Mouse (Mus musculus) midbrain, embryonic 16.5 days (tissue): Measurements from ENCODE around the gene Ly6g6e. TPM values are rescaled to one million over a fixed set of nuclear protein-coding genes. Genes with fewer than 3 reads are reported as not detected.
"Not testable (repeated sequence)": the region's sequence is repeated elsewhere in the genome, so short reads cannot be mapped to it uniquely, and the experiment has no call there.

Source experiments
- ATAC-seq: fragments of 200-750 bp; cut with Nextera tagmentation; 2 replicates; pipeline ENCODE4 v1.8.0; 2017; ENCODE audit warnings: moderate TSS enrichment
- H3K27ac ChIP-seq: fragments of 300-500 bp; sonication (generic); 2 replicates; pipeline ENCODE4 v1.5.1; 2014; ENCODE audit warnings: mild to moderate bottlenecking, low read length, mixed read lengths
- H3K27me3 ChIP-seq: fragments of 300-500 bp; sonication (generic); 2 replicates; pipeline ENCODE4 v1.6.1; 2014; ENCODE audit warnings: low read depth, low read length, mixed read lengths; ENCODE audit not compliant: control insufficient read depth, insufficient read depth
- H3K36me3 ChIP-seq: fragments of 300-500 bp; sonication (generic); 2 replicates; pipeline ENCODE4 v1.6.1; 2014; ENCODE audit warnings: mild to moderate bottlenecking, low read length, moderate library complexity, mixed read lengths; ENCODE audit not compliant: control insufficient read depth, insufficient read depth
- H3K4me1 ChIP-seq: fragments of 300-500 bp; sonication (generic); 2 replicates; pipeline ENCODE4 v1.6.1; 2014; ENCODE audit warnings: mild to moderate bottlenecking, low read length, mixed read lengths; ENCODE audit not compliant: control insufficient read depth, insufficient read depth
- H3K4me2 ChIP-seq: fragments of 300-500 bp; sonication (generic); 2 replicates; pipeline ENCODE4 v1.6.1; 2014; ENCODE audit warnings: mild to moderate bottlenecking, low read length, mixed read lengths
- H3K4me3 ChIP-seq: fragments of 300-500 bp; sonication (generic); 2 replicates; pipeline ENCODE4 v1.5.1; 2014; ENCODE audit warnings: low read depth, mild to moderate bottlenecking, low read length, moderate library complexity, mixed read lengths
- H3K9ac ChIP-seq: fragments of 300-500 bp; sonication (generic); 2 replicates; pipeline ENCODE4 v1.6.1; 2014; ENCODE audit warnings: low read depth, low read length, mixed read lengths
- H3K9me3 ChIP-seq: fragments of 300-500 bp; sonication (generic); replicated peaks from 2 replicates; pipeline ENCODE4 v1.6.1; 2014; ENCODE audit warnings: mild to moderate bottlenecking, low read length, mixed read lengths; ENCODE audit not compliant: control insufficient read depth, poor library complexity, severe bottlenecking
- whole genome bisulfite sequencing: fragments of 180-500 bp; shearing (Covaris S2); extraction: QIAGEN DNeasy Blood & Tissue Kit; methylation state at CpG from one replicate; pipeline ENCODE4 v1.1.7; 2014; 5-methylcytosine and 5-hydroxymethylcytosine counted together
- polyA plus RNA-seq: library from polyadenylated mRNA; unstranded; fragments of >200 nt; fragmentation: Nextera tagmentation; extraction: Ambion mirVana; gene quantifications from 2 replicates; pipeline ENCODE4 v1.2.1, GENCODE M21; 2015

Gene Ly6g6e
- 0.26 and 0.31 TPM in 2 replicates for polyA plus RNA-seq

DNA sequence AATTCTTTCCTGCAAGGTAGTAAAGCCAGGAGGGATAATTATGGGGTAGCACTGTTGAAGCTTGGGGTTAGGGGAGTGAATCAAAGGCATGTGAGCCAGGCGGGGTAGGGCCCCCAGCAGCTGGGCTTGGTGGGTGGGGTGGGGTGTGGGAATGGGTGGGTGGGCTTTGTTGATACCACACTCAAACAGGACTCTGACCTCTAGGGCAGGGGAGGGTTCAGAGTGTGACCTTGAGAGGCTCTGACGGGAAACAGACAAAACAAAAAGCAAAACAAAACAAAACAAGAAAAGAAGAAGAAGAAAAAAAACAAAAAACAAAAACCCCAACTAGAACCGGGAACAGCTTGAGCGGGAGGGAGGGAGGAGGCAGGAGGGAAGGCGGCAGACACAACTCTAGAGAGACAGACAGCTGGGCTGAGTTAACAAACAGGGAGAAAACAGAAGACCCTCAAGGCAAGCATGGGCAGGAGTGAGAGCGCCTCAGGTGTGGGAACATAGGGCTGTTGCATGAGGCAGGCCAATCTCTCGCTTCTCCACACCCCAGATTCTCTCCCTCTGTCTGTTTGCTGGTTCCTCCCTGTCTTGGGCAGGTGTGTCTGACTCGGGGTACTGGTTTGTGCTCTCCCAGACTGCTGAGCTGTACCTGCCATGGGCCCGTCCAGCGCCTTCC lies at the start of gene Ly6g6e:
TSS of gene Ly6g6e (plus strand) at position 396 of the 670 bp plus-strand sequence.
- H3K9me3 ChIP-seq: no peaks in the 10 kb centered on the region

DNA sequence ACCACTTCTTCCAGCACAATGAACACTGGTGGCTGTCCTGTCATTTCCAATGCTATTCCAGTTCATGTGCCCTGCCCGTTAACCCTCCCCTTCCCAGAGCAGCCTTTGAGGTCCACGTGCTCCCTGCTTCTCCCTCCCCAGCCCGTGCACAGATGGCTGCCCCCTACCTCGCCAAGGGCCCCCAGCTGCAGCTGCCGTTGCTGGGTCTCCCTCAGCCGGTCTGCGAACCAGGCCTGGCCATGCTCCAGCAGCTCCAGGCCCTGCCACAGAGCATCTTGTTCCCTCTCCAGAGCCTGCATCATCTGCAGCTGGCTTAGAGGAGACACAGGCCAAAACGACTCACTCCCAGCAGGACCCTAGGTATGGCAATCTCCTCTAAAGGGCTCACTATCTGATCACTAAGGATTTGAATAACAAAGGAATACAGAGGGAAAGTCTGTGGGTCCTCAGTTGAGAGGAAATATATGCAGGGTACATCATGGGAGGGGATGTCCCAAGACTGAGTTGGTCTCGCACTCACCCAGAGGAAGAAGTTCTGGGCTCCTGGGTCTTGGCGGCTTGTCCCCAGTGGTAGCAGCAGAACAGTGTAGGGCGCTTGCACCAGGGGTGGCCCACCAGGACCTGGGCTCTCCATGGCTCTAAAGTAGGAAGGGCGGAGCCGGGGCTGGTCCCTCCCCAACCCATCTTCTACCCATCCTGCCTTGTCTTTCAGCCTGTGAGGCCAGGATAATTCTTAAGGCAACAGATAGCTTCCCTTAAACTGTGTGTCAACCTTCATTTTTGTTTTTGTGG lies 49.2 kb upstream of the Ly6g6e start, which contains the start of gene Sapcd1:
TSS of gene Sapcd1 (minus strand) at position 740 of the 792 bp plus-strand sequence.
- Histone ChIP-seq H3K27ac (no peak within 1 kb of the TSS), H3K4me3 (no peak within 1 kb of the TSS), H3K4me2 (no peak within 1 kb of the TSS), H3K9me3 (no peaks in the 10 kb centered on the region), H3K9ac (peak within 1 kb of the TSS; percentile 10; the same call in 1 of the 2 replicates), H3K36me3 (no peaks in the 10 kb centered on the region), H3K27me3 (no peaks in the 10 kb centered on the region), H3K4me1 (no peaks in the 10 kb centered on the region; the same call in 1 of the 2 replicates)
- ATAC-seq: peak; percentile 46
- 21% methylated on average over 13 of the region's 13 CpGs for WGBS

More for the DNA sequence above, at the start of gene Ly6g6e:
- WGBS: 34% methylated on average over 10 of the region's 10 CpGs
- H3K4me1 ChIP-seq: no peaks in the 10 kb centered on the region
- H3K4me3 ChIP-seq: peak within 1 kb of the TSS; percentile 26
- H3K27me3 ChIP-seq: no peaks in the 10 kb centered on the region
- H3K27ac ChIP-seq: no peak within 1 kb of the TSS
- no peaks in the 10 kb centered on the region for H3K36me3 ChIP-seq
- ATAC-seq: no peak
- peak within 1 kb of the TSS; percentile 46 for H3K4me2 ChIP-seq
- H3K9ac ChIP-seq: peak within 1 kb of the TSS; percentile 54; the same call in 1 of the 2 replicates

DNA sequence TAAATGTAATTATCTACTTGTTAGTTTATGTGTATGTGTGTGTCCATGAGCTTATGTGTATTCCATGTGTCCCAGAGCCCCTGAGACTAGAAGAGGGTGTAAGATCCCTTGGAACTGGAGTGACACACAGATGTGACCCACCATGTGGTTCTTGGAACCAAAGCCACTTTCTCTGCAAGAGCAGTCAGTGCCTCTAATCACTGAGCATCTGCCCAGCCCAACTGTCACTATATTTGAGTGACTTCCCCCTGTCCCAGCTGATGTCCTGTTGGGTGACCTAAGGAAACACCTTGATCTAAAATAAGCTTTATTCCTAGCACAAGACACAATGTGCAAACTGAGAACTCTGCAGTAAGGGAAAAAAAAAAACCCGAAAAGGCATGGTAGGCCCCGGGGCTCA lies 48.4 kb upstream of the Ly6g6e start:
- Histone ChIP-seq H3K9ac (no peak overlapping the region), H3K36me3 (no peaks in the 10 kb centered on the region), H3K27ac (no peak overlapping the region), H3K9me3 (no peaks in the 10 kb centered on the region), H3K4me3 (no peak overlapping the region), H3K4me2 (no peak overlapping the region), H3K4me1 (no peaks in the 10 kb centered on the region; the same call in 1 of the 2 replicates), H3K27me3 (no peaks in the 10 kb centered on the region)
- WGBS: 86% methylated on average over 2 of the region's 2 CpGs
- no peak for ATAC-seq

DNA sequence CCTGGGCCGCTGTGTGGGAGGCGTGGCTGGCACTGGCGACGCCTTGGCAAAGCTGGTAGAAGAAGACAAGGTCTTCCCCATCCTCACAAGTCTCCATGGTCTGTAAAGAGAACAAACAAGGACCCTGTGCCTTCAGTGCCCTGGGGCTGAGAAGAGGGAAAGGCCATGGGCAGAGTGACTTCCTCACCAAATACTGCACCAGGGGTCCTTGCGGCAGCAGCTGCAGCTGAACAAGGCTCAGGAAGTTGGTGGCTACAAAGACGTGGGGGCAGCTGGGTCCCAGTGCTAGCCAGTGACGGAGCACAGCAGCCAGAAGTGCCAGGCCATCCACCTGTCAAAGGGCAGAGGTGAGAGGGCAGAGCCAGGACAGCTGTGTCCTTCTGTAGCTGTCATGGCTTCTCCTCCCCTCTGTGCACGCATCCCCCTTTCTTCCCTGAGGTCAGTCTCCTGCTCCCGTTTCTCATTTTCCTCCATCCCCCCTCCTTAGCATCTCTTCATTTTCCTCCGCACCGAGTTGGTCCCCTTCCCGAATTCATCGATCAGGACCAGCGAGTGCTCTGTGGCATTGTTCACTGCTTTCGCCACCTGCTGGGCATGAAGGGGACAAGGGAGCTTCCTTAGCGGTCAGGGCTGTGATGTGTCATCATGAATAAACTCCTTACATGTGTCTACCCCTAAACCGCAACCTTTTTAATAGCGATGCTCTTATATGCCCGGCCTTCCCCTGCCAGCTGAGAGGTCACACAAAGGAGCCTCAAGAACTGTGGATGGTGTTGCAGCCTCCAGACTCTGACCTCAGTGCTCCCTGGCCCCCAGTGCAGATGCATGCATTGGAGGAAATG lies 46.8 kb upstream of the Ly6g6e start:
- Histone ChIP-seq H3K27ac (no peak overlapping the region), H3K9ac (peak overlapping the region; percentile 43; the same call in 1 of the 2 replicates), H3K9me3 (no peaks in the 10 kb centered on the region), H3K36me3 (no peaks in the 10 kb centered on the region), H3K4me3 (0 out of 2 replicates have a peak overlapping the region, but pooled peaks have one; percentile 10), H3K27me3 (no peaks in the 10 kb centered on the region), H3K4me1 (no peaks in the 10 kb centered on the region; the same call in 1 of the 2 replicates), H3K4me2 (peak overlapping the region; percentile 56)
- no peak for ATAC-seq
- 34% methylated on average over 19 of the region's 19 CpGs for WGBS

DNA sequence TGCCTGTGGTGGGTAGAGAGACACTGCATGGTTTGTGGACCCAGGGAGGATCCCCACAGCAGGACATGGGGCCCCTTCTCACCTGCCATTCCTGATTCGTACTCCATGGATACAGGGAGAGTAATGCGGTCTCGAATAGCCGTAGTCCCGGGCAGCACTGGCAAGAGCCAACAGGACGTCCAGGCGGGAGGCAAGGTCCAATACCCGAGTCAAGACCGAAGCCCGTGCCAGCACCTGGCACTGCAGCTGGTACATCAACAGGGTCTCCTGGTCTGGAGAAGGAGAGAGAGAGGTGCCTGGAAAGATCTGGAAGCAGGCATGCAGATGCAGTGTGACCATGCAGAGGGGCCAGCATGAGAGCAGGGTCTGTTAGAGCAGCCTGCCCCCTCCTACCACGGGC lies 45.4 kb upstream of the Ly6g6e start:
- Histone ChIP-seq H3K4me1 (no peaks in the 10 kb centered on the region; the same call in 1 of the 2 replicates), H3K27ac (no peak overlapping the region), H3K4me2 (no peak overlapping the region), H3K4me3 (no peak overlapping the region), H3K9me3 (no peaks in the 10 kb centered on the region), H3K9ac (no peak overlapping the region), H3K27me3 (no peaks in the 10 kb centered on the region), H3K36me3 (no peaks in the 10 kb centered on the region)
- WGBS: 94% methylated on average over 11 of the region's 11 CpGs
- ATAC-seq: no peak

DNA sequence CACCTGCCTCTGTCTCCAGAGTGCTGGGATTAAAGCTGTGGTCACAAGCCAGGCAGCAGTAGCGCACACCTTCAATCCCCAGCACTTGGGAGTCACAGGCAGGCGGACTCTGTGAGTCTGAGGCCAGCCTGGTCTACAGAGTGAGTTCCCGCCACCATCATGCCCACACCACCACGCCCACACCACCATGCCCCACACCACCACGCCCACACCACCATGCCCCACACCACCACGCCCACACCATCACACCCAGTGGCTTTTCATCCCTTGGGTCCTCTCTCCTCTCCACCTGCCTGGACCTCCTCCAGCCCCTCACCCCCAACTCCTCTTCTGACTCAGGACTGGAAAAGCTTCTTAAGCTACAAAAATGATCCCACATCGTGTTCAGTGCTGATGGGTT lies 44.8 kb upstream of the Ly6g6e start:
- Histone ChIP-seq H3K27ac (no peak overlapping the region), H3K4me3 (no peak overlapping the region), H3K36me3 (no peaks in the 10 kb centered on the region), H3K4me2 (no peak overlapping the region), H3K4me1 (no peaks in the 10 kb centered on the region; the same call in 1 of the 2 replicates), H3K9ac (no peak overlapping the region), H3K27me3 (no peaks in the 10 kb centered on the region), H3K9me3 (no peaks in the 10 kb centered on the region)
- ATAC-seq: no peak
- 84% methylated on average over 7 of the region's 7 CpGs for WGBS

DNA sequence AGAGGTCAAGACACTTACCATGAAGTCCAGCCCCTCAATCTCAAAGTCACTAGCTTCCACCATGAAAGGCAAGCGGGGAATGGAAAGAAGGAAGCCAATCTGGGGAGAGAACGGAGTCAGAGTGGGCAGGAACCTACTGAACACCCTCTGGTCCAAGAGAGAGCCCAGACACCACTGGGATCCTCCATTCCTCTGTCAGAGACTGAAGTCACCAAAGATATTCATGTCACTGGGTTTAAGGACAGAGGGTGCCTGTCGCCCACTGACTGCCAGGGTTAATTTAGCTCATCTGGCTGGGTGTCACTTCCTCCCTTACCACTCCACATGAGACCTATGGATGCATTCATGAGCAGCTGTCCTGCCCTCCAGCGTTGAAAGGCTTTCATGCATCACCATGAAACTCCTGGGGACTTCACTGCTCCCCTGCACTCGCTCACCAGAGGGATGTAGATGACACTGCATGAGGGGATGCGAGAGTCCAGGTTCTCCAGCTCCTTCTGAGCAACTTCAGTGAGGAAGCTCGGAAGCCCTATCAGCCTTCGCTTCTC lies 44.3 kb upstream of the Ly6g6e start:
- no peaks in the 10 kb centered on the region for H3K4me1 ChIP-seq
- no peaks in the 10 kb centered on the region for H3K27me3 ChIP-seq
- H3K4me3 ChIP-seq: no peak overlapping the region
- no peak for ATAC-seq
- no peaks in the 10 kb centered on the region for H3K36me3 ChIP-seq
- no peak overlapping the region for H3K27ac ChIP-seq
- 72% methylated on average over 8 of the region's 8 CpGs for WGBS
- no peak overlapping the region for H3K4me2 ChIP-seq
- H3K9me3 ChIP-seq: no peaks in the 10 kb centered on the region
- no peak overlapping the region for H3K9ac ChIP-seq

DNA sequence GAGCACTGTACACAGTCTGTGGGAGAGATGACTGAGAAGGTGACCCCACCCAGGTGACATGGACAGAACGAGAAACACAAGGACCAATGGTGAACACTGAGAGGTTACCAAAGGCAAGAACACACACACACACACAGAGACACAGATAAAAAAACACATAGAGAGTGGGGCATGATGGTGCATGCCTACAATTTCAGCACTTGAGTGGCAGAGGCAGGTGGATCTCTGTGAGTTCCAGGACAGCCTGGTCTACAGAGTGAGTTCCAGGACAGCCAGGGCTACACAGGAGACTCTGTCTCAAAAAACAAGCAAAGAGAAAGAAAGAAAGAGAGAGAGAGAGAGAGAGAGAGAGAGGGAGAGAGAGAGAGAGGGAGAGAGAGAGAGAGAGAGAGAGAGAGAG lies 43.0 kb upstream of the Ly6g6e start:
- not testable (repeated sequence) for H3K4me3 ChIP-seq, H3K9me3 ChIP-seq, H3K4me1 ChIP-seq, H3K27ac ChIP-seq, H3K4me2 ChIP-seq, H3K27me3 ChIP-seq, ATAC-seq, H3K9ac ChIP-seq, H3K36me3 ChIP-seq
- WGBS: 75% methylated on average over 1 of the region's 1 CpGs
